Mouse (Mus musculus): Measurements from ENCODE around the gene Smox. TPM values are rescaled to one million over a fixed set of nuclear protein-coding genes. Genes with fewer than 3 reads are reported as not detected.
A peak's percentile ranks its signal among the peaks of the same experiment; 100 is the strongest.

The Smox gene
- total and polyA plus RNA-seq, 3 experiments, result 2.2 to 5.5 TPM; not detected in 1

DNA sequence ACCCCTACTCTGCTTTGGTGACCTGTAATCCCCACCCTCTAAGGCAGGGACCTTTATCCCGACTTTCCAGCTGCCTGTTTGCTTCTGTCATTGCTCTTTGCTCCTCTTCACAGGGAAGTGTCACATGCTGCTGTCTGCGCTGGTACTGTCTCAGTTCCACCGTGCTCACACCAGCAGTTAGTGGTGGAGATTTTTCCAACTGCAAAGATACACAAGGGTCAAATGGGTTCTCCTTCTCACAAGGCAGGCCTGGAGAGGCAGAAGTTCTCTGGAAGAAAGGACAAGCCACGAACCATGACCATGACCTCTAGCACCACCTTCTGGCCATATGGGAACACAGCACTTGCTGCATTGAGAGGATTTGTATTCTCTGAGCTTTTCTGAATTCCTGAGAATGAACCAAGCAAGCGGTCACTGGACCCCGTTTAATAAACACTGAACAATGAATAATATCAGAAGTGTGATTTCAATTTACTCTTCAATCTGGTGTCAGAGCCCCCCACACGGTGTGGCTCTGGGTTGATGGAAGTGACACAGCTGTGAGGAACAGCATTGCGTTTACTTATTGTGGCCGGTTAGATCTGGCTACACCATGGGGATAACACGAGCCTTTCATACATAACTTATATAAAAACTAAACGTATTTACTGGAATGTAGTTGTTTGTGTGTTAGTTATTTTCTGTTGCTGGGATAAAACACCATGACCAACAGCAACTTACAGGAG, 38.8 kb downstream of the Smox start:
- no peak overlapping the region for H3K4me3 ChIP-seq (ENCODE audit: control insufficient read depth in 1 of 2, insufficient read depth in 1 of 2, low read depth in 2 of 2, low read length in 2 of 2)
- H3K79me2 ChIP-seq (ENCODE audit: control insufficient read depth, insufficient read depth, low read length, poor library complexity), result no peaks in the 10 kb centered on the region
- H3K9me3 ChIP-seq (replicated peaks; ENCODE audit: insufficient read depth, low read length), result no peaks in the 10 kb centered on the region
- peaks cover 0 to 3% of the 10 kb centered on the region in 2 experiments; a peak in 2 of 4 replicates for H3K4me1 ChIP-seq (ENCODE audit: control insufficient read depth in 1 of 2, insufficient read depth in 2 of 2, low read length in 2 of 2)
- DNase-seq (ENCODE audit: low read depth, low spot score), result peak; percentile 74
- H3K9ac ChIP-seq (ENCODE audit: control insufficient read depth, low read depth, low read length, poor library complexity, severe bottlenecking), result no peak overlapping the region
- peak; percentile 71 for TF ChIP-seq SMC3 (IDR thresholded peaks at IDR 0.05; ENCODE audit: low read depth, low read length)
- TF ChIP-seq MAX (IDR thresholded peaks at IDR 0.05; ENCODE audit: low read length), result 0 out of 2 replicates have a peak, but pooled peaks have one; percentile 16
- TF ChIP-seq MAFK (IDR thresholded peaks at IDR 0.05; ENCODE audit: borderline replicate concordance, low read depth, low read length), result no peak
- TF ChIP-seq ELF1 (IDR thresholded peaks at IDR 0.05; ENCODE audit: low read depth, low read length), result no peak
- TF ChIP-seq JUND (IDR thresholded peaks at IDR 0.05; ENCODE audit: low read depth, low read length), result no peak
- TF ChIP-seq NELFE (IDR thresholded peaks at IDR 0.05; ENCODE audit: low read depth, low read length), result no peak
- no peak for TF ChIP-seq GABPA (IDR thresholded peaks at IDR 0.05; ENCODE audit: low read depth, low read length)
- no peak for TF ChIP-seq POLR2AphosphoS5 (IDR thresholded peaks at IDR 0.05; ENCODE audit: borderline replicate concordance, low read depth, low read length)
- TF ChIP-seq CTCF (IDR thresholded peaks at IDR 0.05 in 2 of 3, conservative IDR thresholded peaks at IDR 0.05 in 1 of 3; ENCODE audit: control insufficient read depth in 1 of 3, insufficient read depth in 1 of 3, low read depth in 2 of 3, low read length in 3 of 3, poor library complexity in 1 of 3, severe bottlenecking in 1 of 3), result peak; percentile 77 to 93 (median 83)
- no peak for TF ChIP-seq POLR2AphosphoS2 (IDR thresholded peaks at IDR 0.05; ENCODE audit: low read length)
- TF ChIP-seq NRF1 (IDR thresholded peaks at IDR 0.05; ENCODE audit: insufficient read depth, low read depth, low read length, poor library complexity, severe bottlenecking), result no peak
- TF ChIP-seq TAL1 (IDR thresholded peaks at IDR 0.05; ENCODE audit: low read length), result no peak
- TF ChIP-seq ZC3H11A (IDR thresholded peaks at IDR 0.05; ENCODE audit: low read depth, low read length), result peak; percentile 51
- TF ChIP-seq RAD21 (IDR thresholded peaks at IDR 0.05; ENCODE audit: low read depth, low read length), result peak; percentile 70
- no peak for TF ChIP-seq USF2 (IDR thresholded peaks at IDR 0.05; ENCODE audit: borderline replicate concordance in 1 of 2, insufficient read depth in 1 of 2, low read depth in 1 of 2, low read length in 2 of 2)
- 0 out of 2 replicates have a peak, but pooled peaks have one; percentile 16 for TF ChIP-seq SIN3A (IDR thresholded peaks at IDR 0.05; ENCODE audit: low read length)
- TF ChIP-seq HCFC1 (IDR thresholded peaks at IDR 0.05; ENCODE audit: low read depth, low read length), result no peak
- TF ChIP-seq POLR2A (IDR thresholded peaks at IDR 0.05; ENCODE audit: control insufficient read depth in 1 of 2, insufficient read depth in 1 of 2, low read depth in 1 of 2, low read length in 2 of 2, poor library complexity in 1 of 2), result no peak
- no peak for TF ChIP-seq USF1 (IDR thresholded peaks at IDR 0.05; ENCODE audit: low read depth, low read length)
- no peak for TF ChIP-seq MAZ (IDR thresholded peaks at IDR 0.05; ENCODE audit: low read depth, low read length)
- H3K27ac ChIP-seq (ENCODE audit: control insufficient read depth, low read depth, low read length), result no peak overlapping the region
- no peaks in the 10 kb centered on the region; a peak in 1 of 4 replicates for H3K27me3 ChIP-seq (ENCODE audit: control insufficient read depth in 1 of 2, insufficient read depth in 2 of 2, low read length in 2 of 2)
- peaks cover 0 to 1% of the 10 kb centered on the region in 2 experiments; a peak in 1 of 4 replicates for H3K36me3 ChIP-seq (ENCODE audit: control insufficient read depth in 1 of 2, insufficient read depth in 2 of 2, low read length in 2 of 2)
